Mouse (Mus musculus) embryo, embryonic 11.5 days (tissue): Measurements from ENCODE around the gene Zfp655.
"Not testable (repeated sequence)": the region's sequence is repeated elsewhere in the genome, so short reads cannot be mapped to it uniquely, and the experiment has no call there.

Source experiments
- DNase-seq: peaks from one replicate; pipeline ENCODE4 v3.0.0-alpha.2; 2012; ENCODE audit warnings: low read depth, low spot score

Zfp655 gene

GRCm38 (mm10) chr5:145231367-145231871 is at the start of gene Zfp655:
Gene Zfp655, plus strand, starts transcription at chr5:145231715.
- DNase-seq, result peak; percentile 96

- no peak for DNase-seq
These were observed 46.3 kb upstream of the Zfp655 start for GRCm38 (mm10) chr5:145185244-145185643.

GRCm38 (mm10) chr5:145189416-145189815 is 42.1 kb upstream of the Zfp655 start:
- DNase-seq, result no peak

GRCm38 (mm10) chr5:145190373-145190772 is 41.1 kb upstream of the Zfp655 start:
- no peak for DNase-seq

GRCm38 (mm10) chr5:145190875-145191798 is 40.4 kb upstream of the Zfp655 start:
- peak; percentile 78 for DNase-seq

- no peak for DNase-seq
These were observed 39.6 kb upstream of the Zfp655 start, which contains the start of gene Atp5j2 for GRCm38 (mm10) chr5:145191962-145192361. Gene Atp5j2, minus strand, starts transcription at chr5:145192062.

GRCm38 (mm10) chr5:145200387-145200786 is 31.1 kb upstream of the Zfp655 start:
- no peak for DNase-seq

- peak; percentile 75 for DNase-seq
These were observed 30.1 kb upstream of the Zfp655 start, which contains the start of gene Zkscan14 for GRCm38 (mm10) chr5:145201321-145201991. Gene Zkscan14, minus strand, starts transcription at chr5:145201868.

GRCm38 (mm10) chr5:145202446-145202845 is 29.1 kb upstream of the Zfp655 start:
- DNase-seq, result no peak

- peak; percentile 92 for DNase-seq
These were observed 27.4 kb upstream of the Zfp655 start, which contains the start of gene Zkscan5 for GRCm38 (mm10) chr5:145203936-145204691. Gene Zkscan5, plus strand, starts transcription at chr5:145204562.

- no peak for DNase-seq
These were observed 26.5 kb upstream of the Zfp655 start for GRCm38 (mm10) chr5:145205041-145205440.

GRCm38 (mm10) chr5:145207385-145207784 is 24.1 kb upstream of the Zfp655 start:
- no peak for DNase-seq

- DNase-seq, result no peak
These were observed 23.6 kb upstream of the Zfp655 start for GRCm38 (mm10) chr5:145207954-145208353.

GRCm38 (mm10) chr5:145208391-145208790 is 23.1 kb upstream of the Zfp655 start:
- not testable (repeated sequence) for DNase-seq

- DNase-seq, result no peak
These were observed 20.2 kb upstream of the Zfp655 start for GRCm38 (mm10) chr5:145211340-145211739.

- no peak for DNase-seq
These were observed 19.3 kb upstream of the Zfp655 start for GRCm38 (mm10) chr5:145212216-145212615.

- DNase-seq, result no peak
These were observed 18.0 kb upstream of the Zfp655 start for GRCm38 (mm10) chr5:145213505-145213904.

GRCm38 (mm10) chr5:145214679-145215078 is 16.8 kb upstream of the Zfp655 start:
- no peak for DNase-seq

GRCm38 (mm10) chr5:145217746-145218145 is 13.8 kb upstream of the Zfp655 start:
- DNase-seq, result no peak

GRCm38 (mm10) chr5:145218206-145218605 is 13.3 kb upstream of the Zfp655 start:
- DNase-seq, result no peak

GRCm38 (mm10) chr5:145218671-145219070 is 12.8 kb upstream of the Zfp655 start:
- DNase-seq, result no peak
